Mouse (Mus musculus) neural tube, embryonic 14.5 days (tissue): ENCODE data around the gene Gm49776. TPM values are rescaled to one million over a fixed set of nuclear protein-coding genes. Genes with fewer than 3 reads are reported as not detected.
"Not testable (repeated sequence)": the region's sequence is repeated elsewhere in the genome, so short reads cannot be mapped to it uniquely, and the experiment has no call there.

Source experiments
- ATAC-seq: fragments of 200-750 bp; cut with Nextera tagmentation; 2 replicates; pipeline ENCODE4 v1.8.0; 2017; ENCODE audit warnings: low read depth, mild to moderate bottlenecking, moderate TSS enrichment, moderate library complexity
- H3K27ac ChIP-seq: fragments of 300-500 bp; sonication (generic); 2 replicates; pipeline ENCODE4 v1.5.1; 2014; ENCODE audit warnings: low read depth, mild to moderate bottlenecking, control low read depth, low read length, moderate library complexity, mixed read lengths
- H3K27me3 ChIP-seq: fragments of 300-500 bp; sonication (generic); 2 replicates; pipeline ENCODE4 v1.6.1; 2014; ENCODE audit warnings: low read length; ENCODE audit not compliant: control insufficient read depth, insufficient read depth
- H3K36me3 ChIP-seq: fragments of 300-500 bp; sonication (generic); 2 replicates; pipeline ENCODE4 v1.6.1; 2014; ENCODE audit warnings: low read length, mixed read lengths; ENCODE audit not compliant: control insufficient read depth, insufficient read depth
- H3K4me1 ChIP-seq: fragments of 300-500 bp; sonication (generic); 2 replicates; pipeline ENCODE4 v1.6.1; 2014; ENCODE audit warnings: low read length; ENCODE audit not compliant: control insufficient read depth, insufficient read depth
- H3K4me2 ChIP-seq: fragments of 300-500 bp; sonication (generic); 2 replicates; pipeline ENCODE4 v1.6.1; 2014; ENCODE audit warnings: mild to moderate bottlenecking, low read depth, low read length, control low read depth
- H3K4me3 ChIP-seq: fragments of 300-500 bp; sonication (generic); 2 replicates; pipeline ENCODE4 v1.5.1; 2014; ENCODE audit warnings: low read depth, low read length, control low read depth, mixed read lengths
- H3K9ac ChIP-seq: fragments of 300-500 bp; sonication (generic); replicated peaks from 2 replicates; pipeline ENCODE4 v1.6.1; 2014; ENCODE audit warnings: low read depth, mild to moderate bottlenecking, control low read depth, low read length, mixed read lengths
- H3K9me3 ChIP-seq: fragments of 300-500 bp; sonication (generic); 2 replicates; pipeline ENCODE4 v1.6.1; 2016; ENCODE audit warnings: low read length; ENCODE audit not compliant: control insufficient read depth
- WGBS: fragments of 180-500 bp; shearing (Covaris S2); extraction: QIAGEN DNeasy Blood & Tissue Kit; methylation state at CpG from one replicate; pipeline ENCODE4 v1.1.7; 2014; 5-methylcytosine and 5-hydroxymethylcytosine counted together
- microRNA counts: library from miRNA; unstranded; fragments of <30 nt; microRNA quantifications from one replicate; lab custom pipeline; 2016
- microRNA-seq: library from miRNA; unstranded; fragments of <30 nt; microRNA quantifications from one replicate; pipeline ENCODE4, GENCODE M21; 2016
- polyA plus RNA-seq: library from polyadenylated mRNA; unstranded; fragments of >200 nt; fragmentation: Nextera tagmentation; extraction: Ambion mirVana; gene quantifications from 2 replicates; pipeline ENCODE4 v1.2.1, GENCODE M21; 2014

Gm49776 gene
- polyA plus RNA-seq, 1 experiment from 2014 or later = not detected

GRCm38 (mm10) chr16:18200062-18200461 lies 58.1 kb downstream of the Gm49776 start:
- Histone ChIP-seq H3K9ac (no peak overlapping the region), H3K4me3 (no peak overlapping the region), H3K4me1 (peaks cover 49% of the 10 kb centered on the region), H3K36me3 (no peaks in the 10 kb centered on the region), H3K27me3 (no peaks in the 10 kb centered on the region), H3K27ac (peak overlapping the region; percentile 71; the same call in 1 of the 2 replicates), H3K9me3 (no peaks in the 10 kb centered on the region), H3K4me2 (no peak overlapping the region)
- 77% methylated on average over 2 of the region's 2 CpGs for WGBS
- ATAC-seq = no peak

- H3K4me3 ChIP-seq = no peak overlapping the region
- H3K9ac ChIP-seq = no peak overlapping the region
- WGBS = 20% methylated on average over 10 of the region's 10 CpGs
- H3K4me2 ChIP-seq = no peak overlapping the region
- H3K36me3 ChIP-seq = no peaks in the 10 kb centered on the region
- no peaks in the 10 kb centered on the region for H3K9me3 ChIP-seq
- H3K4me1 ChIP-seq = peaks cover 61% of the 10 kb centered on the region
- H3K27me3 ChIP-seq = no peaks in the 10 kb centered on the region
- H3K27ac ChIP-seq = peak overlapping the region; percentile 71
- peak; percentile 47 for ATAC-seq
These were observed 59.6 kb downstream of the Gm49776 start for GRCm38 (mm10) chr16:18198365-18199098.

DNA sequence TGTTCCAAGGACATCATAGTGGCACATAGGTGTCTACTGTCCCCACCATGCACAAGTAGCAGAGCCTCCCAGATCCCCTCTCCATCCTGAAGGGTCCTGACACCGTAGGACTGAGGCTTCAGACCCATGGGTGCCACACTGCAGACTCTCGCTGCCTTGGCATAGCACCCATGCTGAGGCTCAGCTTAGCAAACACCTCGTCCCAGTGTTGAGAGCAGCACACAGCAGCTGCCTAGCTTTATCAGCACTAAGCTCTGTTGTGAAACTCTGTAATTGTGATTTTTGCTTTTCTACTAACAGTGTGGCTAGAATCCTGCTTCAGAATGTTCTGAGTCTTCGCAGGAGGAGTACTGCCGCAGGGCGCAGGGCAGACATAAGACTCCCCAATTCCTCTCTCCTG lies 60.2 kb downstream of the Gm49776 start:
- no peaks in the 10 kb centered on the region for H3K36me3 ChIP-seq
- H3K4me1 ChIP-seq = peaks cover 61% of the 10 kb centered on the region
- no peaks in the 10 kb centered on the region for H3K9me3 ChIP-seq
- no peak overlapping the region for H3K4me3 ChIP-seq
- H3K4me2 ChIP-seq = no peak overlapping the region
- H3K27me3 ChIP-seq = no peaks in the 10 kb centered on the region
- ATAC-seq = no peak
- H3K9ac ChIP-seq = no peak overlapping the region
- peak overlapping the region; percentile 13; the same call in 1 of the 2 replicates for H3K27ac ChIP-seq
- 79% methylated on average over 6 of the region's 6 CpGs for whole genome bisulfite sequencing

GRCm38 (mm10) chr16:18195561-18195960 lies 62.6 kb downstream of the Gm49776 start:
- H3K4me2 ChIP-seq, H3K4me3 ChIP-seq, H3K9ac ChIP-seq, ATAC-seq, H3K27ac ChIP-seq, H3K9me3 ChIP-seq, H3K27me3 ChIP-seq, H3K36me3 ChIP-seq: not testable (repeated sequence)
- 19% methylated on average over 3 of the region's 3 CpGs for WGBS
- peaks cover 53% of the 10 kb centered on the region for H3K4me1 ChIP-seq

MicroRNAs within 50 kb of the gene (microRNA counts, 519-probe panel; counts per million panel counts)
- microRNA mmu-miR-1306 (lab: Ali Mortazavi, UCI) = not detected

Small RNA genes within 50 kb of the gene (microRNA-seq; reads per million reads assigned to microRNA genes)
- not detected for gene Gm24572
- 137 reads per million, percentile 50 among the genes with 10 or more reads in this experiment for gene Mir1306

Other genes starting within 250 kb of the Gm49776 start
- 155 and 174 TPM in 2 replicates for gene Dgcr6, start 205.5 kb downstream of the Gm49776 start, polyA plus RNA-seq
- 2.2 and 2.5 TPM in 2 replicates for gene Prodh, start 168.1 kb downstream of the Gm49776 start, polyA plus RNA-seq
- gene Rtn4r, start 130.7 kb downstream of the Gm49776 start, polyA plus RNA-seq = 27.4 and 36.4 TPM in 2 replicates
- gene Ccdc188, start 40.4 kb downstream of the Gm49776 start, polyA plus RNA-seq = not detected in 2 replicates
- 12.2 and 13.9 TPM in 2 replicates for gene Zdhhc8, start 23.2 kb downstream of the Gm49776 start, polyA plus RNA-seq
- gene Trmt2a, start 9.6 kb downstream of the Gm49776 start, polyA plus RNA-seq = 78.4 and 81.5 TPM in 2 replicates
- gene Ranbp1, start 9.6 kb downstream of the Gm49776 start, polyA plus RNA-seq = 400 and 407 TPM in 2 replicates
- 40.8 and 42.1 TPM in 2 replicates for gene Dgcr8, start 30.9 kb upstream of the Gm49776 start, polyA plus RNA-seq
- gene Tango2, start 89.8 kb upstream of the Gm49776 start, polyA plus RNA-seq = 99.8 and 114 TPM in 2 replicates
- 60.2 and 73.5 TPM in 2 replicates for gene Arvcf, start 89.9 kb upstream of the Gm49776 start, polyA plus RNA-seq
- 21.3 and 25.4 TPM in 2 replicates for gene Txnrd2, start 168.1 kb upstream of the Gm49776 start, polyA plus RNA-seq
- 102 and 103 TPM in 2 replicates for gene Comt, start 168.5 kb upstream of the Gm49776 start, polyA plus RNA-seq
- 12.5 and 15.7 TPM in 2 replicates for gene Gnb1l, start 240.4 kb upstream of the Gm49776 start, polyA plus RNA-seq
- 3.3 and 3.4 TPM in 2 replicates for gene Rtl10, start 240.6 kb upstream of the Gm49776 start, polyA plus RNA-seq